ENCODE assay signal across 11 mouse cellular contexts in the genomic region with DNA sequence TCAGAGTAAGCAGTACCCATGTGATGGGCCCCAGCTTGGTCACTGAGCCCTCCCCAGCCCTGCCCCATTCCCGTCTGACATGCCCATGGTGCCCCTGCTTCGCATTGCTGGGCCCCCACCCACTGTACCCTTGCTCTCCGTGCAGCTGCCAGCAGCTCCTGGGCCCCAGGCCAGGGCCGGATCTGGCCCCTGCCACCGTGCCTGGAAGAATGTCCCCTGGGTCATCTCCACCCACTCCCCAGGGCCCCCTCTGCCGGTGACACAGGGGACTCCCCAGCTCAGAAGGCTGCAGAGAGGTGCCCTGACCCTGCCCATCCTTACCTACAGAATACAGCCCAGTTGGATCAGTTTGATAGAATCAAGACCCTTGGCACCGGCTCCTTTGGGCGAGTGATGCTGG. TPM values are rescaled to one million over a fixed set of nuclear protein-coding genes. Genes with fewer than 3 reads are reported as not detected.
DNase-seq lines count a peak whose midpoint lies in the region; ATAC-seq and TF ChIP-seq lines count a peak whose summit lies in the region.
"Had no signal": no experiment of that assay in that cellular context is flagged by ENCODE, and none has a peak within 500 bp of the region (broad histone marks: within the 10 kb centered on the region; RNA-seq: fewer than 3 reads in every experiment).

No protein-coding gene starts in this region.

- no peaks in the 10 kb centered on the region for H3K9me3 ChIP-seq in heart, embryonic 10.5 days
- no peaks in the 10 kb centered on the region for H3K9me3 ChIP-seq in midbrain, postnatal 0 days (ENCODE audit: low read length)
- H3K9me3 ChIP-seq: forebrain, embryonic 10.5 days; intestine, embryonic 15.5 days had no signal

- TF ChIP-seq CTCF in left cerebral cortex, adult 2 months (IDR thresholded peaks at IDR 0.05): peak; percentile 7
- TF ChIP-seq CTCF in kidney, adult 2 months (conservative IDR thresholded peaks at IDR 0.05; ENCODE audit: insufficient read depth, insufficient read length, low read depth, low read length): no peak
- TF ChIP-seq CTCF in midbrain, postnatal 0 days (IDR thresholded peaks at IDR 0.05): no peak

- no peak overlapping the region for H3K9ac ChIP-seq in midbrain, postnatal 0 days (replicated peaks; ENCODE audit: low read length, poor library complexity, severe bottlenecking)
- H3K9ac ChIP-seq: intestine, embryonic 15.5 days had no signal

- TF ChIP-seq POLR2A in kidney, adult 2 months (IDR thresholded peaks at IDR 0.05; ENCODE audit: low read depth, low read length): no peak

- H3K4me3 ChIP-seq in left cerebral cortex, adult 2 months: no peak overlapping the region
- no peak overlapping the region for H3K4me3 ChIP-seq in heart, embryonic 10.5 days
- no peak overlapping the region for H3K4me3 ChIP-seq in kidney, adult 2 months (ENCODE audit: insufficient read depth, low read depth, low read length)
- H3K4me3 ChIP-seq in midbrain, postnatal 0 days (ENCODE audit: low read depth, low read length): no peak overlapping the region
- H3K4me3 ChIP-seq: forebrain, embryonic 10.5 days; intestine, embryonic 15.5 days had no signal

- no peak overlapping the region for H3K4me2 ChIP-seq in midbrain, postnatal 0 days (ENCODE audit: low read depth, low read length, poor library complexity, severe bottlenecking)
- H3K4me2 ChIP-seq: intestine, embryonic 15.5 days had no signal

- H3K4me1 ChIP-seq in heart, embryonic 10.5 days: peaks cover 48% of the 10 kb centered on the region
- H3K4me1 ChIP-seq in kidney, adult 2 months (ENCODE audit: control insufficient read depth, insufficient read depth, low read length): peaks cover 15% of the 10 kb centered on the region
- peaks cover 18% of the 10 kb centered on the region; the same call in 1 of the 2 replicates for H3K4me1 ChIP-seq in midbrain, postnatal 0 days (ENCODE audit: insufficient read depth, low read length)

- intact Hi-C loops in left cerebral cortex, adult 2 months (cut with DNase I): no loop called here
- intact Hi-C loops in left cerebral cortex, postnatal 4 days (cut with DNase I): no loop called here

- H3K36me3 ChIP-seq in heart, embryonic 10.5 days: peaks cover 70% of the 10 kb centered on the region
- no peaks in the 10 kb centered on the region for H3K36me3 ChIP-seq in kidney, adult 2 months (ENCODE audit: control insufficient read depth, insufficient read depth, low read length)
- H3K36me3 ChIP-seq in midbrain, postnatal 0 days (ENCODE audit: insufficient read depth, low read length): peaks cover 41% of the 10 kb centered on the region

- no peak for ATAC-seq in midbrain, postnatal 0 days (ENCODE audit: low FRiP score)
- ATAC-seq: intestine, embryonic 15.5 days had no signal

- no peaks in the 10 kb centered on the region for H3K27me3 ChIP-seq in heart, embryonic 10.5 days (ENCODE audit: insufficient read depth, poor library complexity, severe bottlenecking)
- H3K27me3 ChIP-seq in kidney, adult 2 months (replicated peaks; ENCODE audit: control insufficient read depth, insufficient read depth, low read length): no peaks in the 10 kb centered on the region
- H3K27me3 ChIP-seq in midbrain, postnatal 0 days (ENCODE audit: insufficient read depth, low read length): no peaks in the 10 kb centered on the region
- H3K27me3 ChIP-seq: intestine, embryonic 15.5 days had no signal

- WGBS in heart, embryonic 10.5 days: 79% methylated on average over 8 of the region's 8 CpGs
- WGBS in kidney, adult 2 months: 61% methylated on average over 8 of the region's 8 CpGs
- 78% methylated on average over 8 of the region's 8 CpGs for WGBS in midbrain, postnatal 0 days

- DNase-seq in adrenal gland, adult (ENCODE audit: inconsistent age in 2 of 2, low spot score in 1 of 2): peak; percentile 33 to 58
- no peak for DNase-seq in adrenal gland, postnatal 4 days (ENCODE audit: low spot score in 2 of 2)
- DNase-seq in left cerebral cortex, adult 2 months (ENCODE audit: extremely low spot score in 1 of 2, low spot score in 2 of 2): no peak
- DNase-seq in left cerebral cortex, postnatal 4 days: no peak
- no peak for DNase-seq in heart, embryonic 10.5 days (ENCODE audit: low spot score)
- peak; percentile 88 for DNase-seq in heart, postnatal 4 days
- no peak for DNase-seq in kidney, adult 2 months
- DNase-seq in midbrain, postnatal 0 days (ENCODE audit: low spot score): no peak
- DNase-seq: right cerebral cortex, postnatal 4 days had no signal

- H3K27ac ChIP-seq in left cerebral cortex, adult 2 months: no peak overlapping the region
- H3K27ac ChIP-seq in heart, embryonic 10.5 days: peak overlapping the region; percentile 73
- H3K27ac ChIP-seq in kidney, adult 2 months (ENCODE audit: insufficient read depth, low read depth, low read length): no peak overlapping the region
- H3K27ac ChIP-seq in midbrain, postnatal 0 days (ENCODE audit: low read depth, low read length): no peak overlapping the region
- H3K27ac ChIP-seq: forebrain, embryonic 10.5 days; intestine, embryonic 15.5 days had no signal

RNA-seq across cellular contexts. Expression of gene Prkaca, which starts 8.1 kb away (rescaled TPM):
- 100 to 1,000 TPM; 225 to 237 TPM for total RNA-seq in adrenal gland, postnatal 4 days (2021)
- 100 to 1,000 TPM; 236 to 250 TPM for total RNA-seq in left cerebral cortex, adult 2 months (2021)
- 100 to 1,000 TPM; 199 to 209 TPM for total RNA-seq in left cerebral cortex, postnatal 4 days (2021)
- 157 and 160 TPM in 2 replicates for polyA plus RNA-seq in heart, embryonic 10.5 days (2016; fragmentation: Nextera tagmentation; extraction: Ambion mirVana)
- 100 to 1,000 TPM; 389 to 405 TPM for total RNA-seq in heart, postnatal 4 days (2021)
- 88.3 and 95.6 TPM in 2 replicates for polyA plus RNA-seq in kidney, adult 2 months (2012; rRNA removed)
- 190 and 218 TPM in 2 replicates for total RNA-seq in midbrain, postnatal 0 days (2014; rRNA removed)
- 253 and 259 TPM in 2 replicates for polyA plus RNA-seq in midbrain, postnatal 0 days (2015; fragmentation: Nextera tagmentation; extraction: Ambion mirVana)

RNA-seq across cellular contexts. Expression of gene Samd1, which starts 16.6 kb away (rescaled TPM):
- 10 to 100 TPM; 57.6 to 63.1 TPM for total RNA-seq in adrenal gland, postnatal 4 days (2021)
- 10 to 100 TPM; 39.3 to 43.7 TPM for total RNA-seq in left cerebral cortex, adult 2 months (2021)
- 10 to 100 TPM; 82.8 to 83.9 TPM for total RNA-seq in left cerebral cortex, postnatal 4 days (2021)
- polyA plus RNA-seq in heart, embryonic 10.5 days (2016; fragmentation: Nextera tagmentation; extraction: Ambion mirVana): 5.0 and 10.7 TPM in 2 replicates
- 10 to 100 TPM; 36.6 to 42.9 TPM for total RNA-seq in heart, postnatal 4 days (2021)
- polyA plus RNA-seq in kidney, adult 2 months (2012; rRNA removed): 37.2 and 44.5 TPM in 2 replicates
- total RNA-seq in midbrain, postnatal 0 days (2014; rRNA removed): 65.3 and 86.9 TPM in 2 replicates
- 4.1 and 4.6 TPM in 2 replicates for polyA plus RNA-seq in midbrain, postnatal 0 days (2015; fragmentation: Nextera tagmentation; extraction: Ambion mirVana)

RNA-seq across cellular contexts. Expression of gene 1700067K01Rik, which starts 20.5 kb away (rescaled TPM):
- total RNA-seq in adrenal gland, postnatal 4 days (2021): under 1 TPM; 0.62 to 0.76 TPM
- total RNA-seq in left cerebral cortex, adult 2 months (2021): under 1 TPM in 1 of 2 experiments, not detected in 1; 0.41 TPM
- 1 to 10 TPM in 1 of 2 experiments, under 1 TPM in 1; 0.46 to 1.1 TPM for total RNA-seq in left cerebral cortex, postnatal 4 days (2021)
- polyA plus RNA-seq in heart, embryonic 10.5 days (2016; fragmentation: Nextera tagmentation; extraction: Ambion mirVana): 0.27 and 0.95 TPM in 2 replicates
- under 1 TPM in 1 of 2 experiments, not detected in 1; 0.83 TPM for total RNA-seq in heart, postnatal 4 days (2021)
- 5.1 and 7.0 TPM in 2 replicates for polyA plus RNA-seq in kidney, adult 2 months (2012; rRNA removed)
- 1.2 TPM in 1 of 2 replicates, not detected in the other for total RNA-seq in midbrain, postnatal 0 days (2014; rRNA removed)
- polyA plus RNA-seq in midbrain, postnatal 0 days (2015; fragmentation: Nextera tagmentation; extraction: Ambion mirVana): 0.58 and 0.69 TPM in 2 replicates

RNA-seq across cellular contexts. Expression of gene Asf1b, which starts 25.5 kb away (rescaled TPM):
- total RNA-seq in adrenal gland, postnatal 4 days (2021): 10 to 100 TPM; 16.9 to 20.1 TPM
- under 1 TPM; 0.35 to 0.66 TPM for total RNA-seq in left cerebral cortex, adult 2 months (2021)
- 1 to 10 TPM; 2.5 to 2.7 TPM for total RNA-seq in left cerebral cortex, postnatal 4 days (2021)
- 71.5 and 80.8 TPM in 2 replicates for polyA plus RNA-seq in heart, embryonic 10.5 days (2016; fragmentation: Nextera tagmentation; extraction: Ambion mirVana)
- total RNA-seq in heart, postnatal 4 days (2021): 10 to 100 TPM; 25.8 to 26.1 TPM
- 2.0 and 3.6 TPM in 2 replicates for polyA plus RNA-seq in kidney, adult 2 months (2012; rRNA removed)
- total RNA-seq in midbrain, postnatal 0 days (2014; rRNA removed): 3.9 and 20.4 TPM in 2 replicates
- 3.8 and 4.3 TPM in 2 replicates for polyA plus RNA-seq in midbrain, postnatal 0 days (2015; fragmentation: Nextera tagmentation; extraction: Ambion mirVana)

RNA-seq across cellular contexts. Expression of gene Gm10644, which starts 25.8 kb away (rescaled TPM):
- total RNA-seq in adrenal gland, postnatal 4 days (2021): under 1 TPM; 0.62 to 0.70 TPM
- under 1 TPM; 0.44 to 0.63 TPM for total RNA-seq in left cerebral cortex, adult 2 months (2021)
- total RNA-seq in left cerebral cortex, postnatal 4 days (2021): under 1 TPM; 0.20 to 0.26 TPM
- polyA plus RNA-seq in heart, embryonic 10.5 days (2016; fragmentation: Nextera tagmentation; extraction: Ambion mirVana): 0.41 and 0.86 TPM in 2 replicates
- total RNA-seq in heart, postnatal 4 days (2021): under 1 TPM; 0.27 to 0.41 TPM
- polyA plus RNA-seq in kidney, adult 2 months (2012; rRNA removed): 2.7 and 3.2 TPM in 2 replicates
- 0.47 and 0.60 TPM in 2 replicates for total RNA-seq in midbrain, postnatal 0 days (2014; rRNA removed)
- 0.36 and 0.39 TPM in 2 replicates for polyA plus RNA-seq in midbrain, postnatal 0 days (2015; fragmentation: Nextera tagmentation; extraction: Ambion mirVana)

Comparison
In these comparisons a context has a peak if more than half of its experiments do, and no peak if none do; other contexts are left out.
1. DNase-seq: peak in adrenal gland, adult (2 of 2) and heart, postnatal 4 days (single experiment); none in adrenal gland, postnatal 4 days (0 of 2), left cerebral cortex, adult 2 months (0 of 2), left cerebral cortex, postnatal 4 days (single experiment), heart, embryonic 10.5 days (single experiment), kidney, adult 2 months (single experiment) and midbrain, postnatal 0 days (single experiment).